Mouse (Mus musculus) CD8-positive naive resting alpha-beta T cell, adult 2 months (primary cell): ENCODE measurements around the gene Cir1.

Source experiments
- DNase-seq, 2 experiments: peaks; one replicate each; pipeline ENCODE4 v3.0.0; 2022; ENCODE audit warnings: low read depth in 2 of 2, low spot score in 2 of 2

Gene Cir1

GRCm38 (mm10) chr2:73302722-73303121, 9.8 kb downstream of the Cir1 start:
- DNase-seq: no peak

GRCm38 (mm10) chr2:73301979-73302378, 10.5 kb downstream of the Cir1 start:
- DNase-seq: no peak

GRCm38 (mm10) chr2:73298841-73299240, 13.7 kb downstream of the Cir1 start:
- no peak for DNase-seq

DNA sequence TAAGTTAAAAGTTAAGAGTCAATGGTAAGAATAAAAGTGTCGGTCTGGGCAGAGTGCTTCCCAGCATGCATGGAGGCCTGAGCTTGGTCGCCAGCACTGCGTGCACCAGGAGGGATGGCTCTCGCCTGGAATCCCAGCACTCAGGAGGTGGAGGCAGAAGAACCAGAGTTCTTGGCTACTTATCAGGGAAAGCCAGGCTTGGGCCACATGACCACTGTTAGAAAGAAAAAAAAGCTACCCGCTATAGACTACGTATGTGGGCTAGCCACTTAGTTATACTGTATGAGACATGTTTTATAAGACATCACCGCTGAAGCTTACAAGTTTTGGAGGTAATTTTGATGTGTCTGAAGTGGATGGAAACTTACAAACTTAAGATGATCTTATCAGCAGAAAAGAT, 14.3 kb downstream of the Cir1 start:
- DNase-seq: no peak

DNA sequence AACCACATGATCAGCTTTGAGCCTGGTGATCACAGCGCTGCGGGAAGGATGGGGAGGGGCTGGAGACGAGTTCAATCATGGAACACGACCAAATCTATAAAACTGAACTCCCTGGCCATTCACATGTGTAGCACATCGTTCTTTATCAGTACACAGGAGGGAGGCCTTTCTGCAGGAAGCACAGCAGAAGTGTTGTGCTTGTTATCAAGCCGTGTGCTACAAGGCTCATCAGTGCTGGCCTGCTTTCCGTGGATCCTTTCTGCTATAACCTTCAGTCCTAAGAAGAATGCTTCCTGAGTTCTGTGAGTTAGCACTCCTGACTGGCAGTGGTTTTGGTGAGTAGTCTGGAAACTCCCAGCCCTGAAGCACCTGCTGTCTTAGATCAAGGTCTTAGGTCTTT, 17.5 kb downstream of the Cir1 start:
- DNase-seq: no peak

GRCm38 (mm10) chr2:73291130-73291529, 21.4 kb downstream of the Cir1 start:
- no peak for DNase-seq

GRCm38 (mm10) chr2:73285630-73286029, 26.9 kb downstream of the Cir1 start:
- DNase-seq: no peak

DNA sequence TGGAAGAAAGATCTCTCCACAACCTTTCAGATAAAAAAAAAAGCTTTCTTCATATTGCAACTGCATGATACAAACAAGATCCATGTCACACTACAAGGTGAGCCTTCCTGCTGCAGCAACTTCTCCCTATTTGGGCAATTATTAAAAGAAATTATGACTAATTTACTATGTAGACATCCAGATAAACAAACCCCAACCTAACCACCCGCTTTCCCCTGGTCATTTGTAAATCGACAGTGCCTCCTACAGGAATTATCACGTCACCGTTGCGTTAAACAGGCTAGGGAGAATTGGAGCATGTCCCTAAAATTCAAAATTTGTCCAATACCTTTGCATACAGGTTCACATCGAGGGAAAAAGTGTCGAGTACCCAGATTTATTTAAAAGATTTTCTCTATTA, 30.8 kb downstream of the Cir1 start:
- no peak for DNase-seq

DNA sequence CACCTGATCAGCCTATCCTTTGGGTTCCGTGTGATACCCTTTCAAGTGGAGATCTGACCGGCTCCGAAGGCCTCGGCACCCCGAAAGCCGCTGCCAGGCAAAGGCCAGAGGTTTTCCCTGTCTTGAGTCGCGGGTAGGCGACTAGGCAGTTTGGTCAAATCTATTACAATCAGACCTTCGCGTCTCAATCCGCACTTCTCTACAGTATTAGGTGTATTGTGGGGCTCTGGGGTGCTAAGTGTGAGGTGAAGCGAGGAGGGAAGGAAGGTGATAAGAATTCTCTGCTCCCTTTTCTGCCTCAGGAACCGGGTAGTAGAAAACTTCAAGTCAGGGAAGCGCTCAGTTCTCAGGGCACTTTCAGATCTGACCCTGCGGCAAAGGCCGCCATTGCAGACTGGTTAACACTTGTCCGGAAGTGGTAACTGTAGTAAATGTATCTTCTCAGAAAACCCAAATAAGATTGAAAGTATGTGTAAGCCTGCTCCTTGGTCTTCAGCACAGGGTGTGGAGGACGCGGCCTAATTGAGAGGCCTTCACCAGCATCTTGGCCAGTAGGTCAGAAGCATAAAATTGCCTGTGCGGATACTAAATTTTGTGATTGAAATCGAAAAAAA, 31.3 kb downstream of the Cir1 start:
- no peak for DNase-seq

GRCm38 (mm10) chr2:73280356-73281047, 32.0 kb downstream of the Cir1 start:
- no peak for DNase-seq

- no peak for DNase-seq
Observed at GRCm38 (mm10) chr2:73279271-73280038, 33.0 kb downstream of the Cir1 start.

DNA sequence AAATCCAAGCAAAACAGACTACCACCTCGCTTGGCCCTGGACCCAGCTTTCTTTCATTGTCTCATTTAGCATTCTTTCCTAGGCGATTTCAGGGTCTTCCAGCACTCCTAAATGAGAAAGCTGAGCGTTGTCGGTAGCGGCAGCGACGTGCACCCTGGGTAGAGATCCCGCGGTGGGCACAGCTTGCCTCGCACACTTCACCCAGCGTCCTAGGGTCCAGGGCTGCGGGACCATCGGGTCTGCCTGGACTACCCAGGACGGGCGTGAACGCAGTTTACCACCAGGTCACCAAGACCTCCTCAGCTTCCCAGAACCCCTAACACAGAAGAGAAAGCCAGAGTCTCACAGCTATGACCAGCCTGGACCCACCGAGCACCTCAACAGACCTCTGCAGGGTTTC, 33.6 kb downstream of the Cir1 start:
- DNase-seq: no peak

GRCm38 (mm10) chr2:73278131-73278854, 34.2 kb downstream of the Cir1 start:
- DNase-seq: peak; percentile 80 to 87

DNA sequence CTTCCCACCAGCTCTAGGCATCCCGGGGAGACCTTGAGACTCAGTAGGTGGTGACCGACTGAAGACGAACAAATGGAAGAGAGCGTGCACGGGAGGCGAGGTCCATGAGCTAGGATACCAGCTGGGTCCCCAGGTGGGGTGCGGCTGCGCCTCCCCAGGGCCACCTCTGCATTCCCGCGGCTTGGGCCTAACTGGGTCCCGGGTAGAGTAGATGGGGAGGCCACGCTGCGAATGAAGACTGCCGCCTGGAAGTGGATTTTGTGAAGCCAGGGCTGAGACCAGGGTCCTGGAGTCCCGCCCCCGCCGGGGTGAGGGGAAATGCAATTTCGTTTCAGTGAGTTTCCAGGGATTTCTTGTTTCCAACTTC, 34.8 kb downstream of the Cir1 start:
- DNase-seq: no peak

- no peak for DNase-seq
Observed at GRCm38 (mm10) chr2:73277021-73277708, 35.3 kb downstream of the Cir1 start.

GRCm38 (mm10) chr2:73276141-73276571, 36.3 kb downstream of the Cir1 start:
- no peak for DNase-seq

GRCm38 (mm10) chr2:73275261-73276040, 37.0 kb downstream of the Cir1 start:
- no peak for DNase-seq

DNA sequence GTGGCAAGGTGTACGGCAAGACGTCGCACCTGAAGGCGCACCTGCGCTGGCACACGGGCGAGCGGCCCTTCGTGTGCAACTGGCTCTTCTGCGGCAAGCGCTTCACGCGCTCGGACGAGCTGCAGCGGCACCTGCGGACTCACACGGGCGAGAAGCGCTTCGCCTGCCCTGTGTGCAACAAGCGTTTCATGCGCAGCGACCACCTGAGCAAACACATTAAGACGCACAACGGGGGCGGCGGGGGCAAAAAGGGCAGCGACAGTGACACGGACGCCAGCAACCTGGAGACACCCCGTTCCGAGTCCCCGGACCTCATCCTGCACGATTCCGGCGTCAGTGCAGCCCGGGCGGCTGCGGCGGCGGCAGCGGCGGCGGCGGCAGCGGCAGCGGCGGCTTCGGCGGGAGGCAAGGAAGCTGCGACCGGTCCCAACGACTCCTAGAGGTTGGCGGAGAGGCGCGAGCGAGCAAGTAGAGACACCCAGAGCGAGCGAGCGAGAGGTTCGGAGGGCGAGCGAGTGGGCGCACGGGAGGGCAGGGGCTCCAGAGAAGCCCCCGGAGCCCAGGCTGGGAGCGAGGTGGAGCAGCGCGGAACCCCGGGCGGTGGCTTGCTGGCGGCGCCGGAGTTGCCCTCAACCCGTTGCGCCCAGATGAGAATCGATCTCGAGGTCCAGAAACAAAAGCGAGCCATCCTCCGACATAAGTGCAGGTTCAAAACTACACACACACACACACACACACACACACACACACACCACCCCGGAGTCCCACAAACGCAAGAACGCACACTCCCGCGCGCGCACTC, 38.2 kb downstream of the Cir1 start:
- DNase-seq: no peak
